Mouse (Mus musculus): ENCODE measurements around the gene Gpc3. TPM values are rescaled to one million over a fixed set of nuclear protein-coding genes. Genes with fewer than 3 reads are reported as not detected.
A peak's percentile ranks its signal among the peaks of the same experiment; 100 is the strongest.

Gpc3 gene
- total and polyA plus RNA-seq, 3 experiments: 11.9 to 14.8 (median 13.2) TPM

DNA sequence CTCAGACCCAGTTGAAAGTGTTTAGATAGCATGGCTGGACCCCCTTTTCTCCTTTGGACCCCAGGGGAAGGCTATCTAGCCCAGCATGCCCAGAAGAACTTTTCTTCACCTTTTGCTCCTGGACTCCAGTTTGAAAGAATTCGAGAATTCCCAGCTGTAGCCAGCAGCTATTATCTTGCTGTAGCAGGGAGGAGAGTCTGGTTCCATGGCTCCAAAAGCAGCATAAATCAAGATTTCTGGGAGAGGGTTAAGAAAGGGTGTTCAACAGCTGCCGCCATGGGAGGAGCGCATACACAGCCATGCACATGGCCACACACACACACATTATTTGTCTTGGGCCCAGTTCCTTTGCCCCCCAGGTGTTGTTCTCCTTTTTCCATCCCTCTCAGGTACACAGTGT is 4.1 kb upstream of the Gpc3 start:
- Histone ChIP-seq H3K4me1 (ENCODE audit: control insufficient read depth, insufficient read depth, low read length) (no peaks in the 10 kb centered on the region), H3K4me3 (no peak overlapping the region), H3K9ac (ENCODE audit: low read depth, low read length) (no peak overlapping the region), H3K79me2 (replicated peaks; ENCODE audit: control insufficient read depth, insufficient read depth, low read length) (no peaks in the 10 kb centered on the region), H3K27ac (no peak overlapping the region), H3K36me3 (ENCODE audit: control insufficient read depth, insufficient read depth, low read length) (no peaks in the 10 kb centered on the region), H3K27me3 (ENCODE audit: control insufficient read depth, insufficient read depth, low read length) (peaks cover 2% of the 10 kb centered on the region; the same call in 1 of the 2 replicates)
- WGBS: 73% methylated on average over 3 of the region's 3 CpGs
- TF ChIP-seq EP300 (IDR thresholded peaks at IDR 0.05; ENCODE audit: insufficient read depth, low read depth, low read length) (no peak), CTCF (IDR thresholded peaks at IDR 0.05) (no peak), POLR2A (IDR thresholded peaks at IDR 0.05; ENCODE audit: insufficient read depth, low read depth, low read length) (no peak)
- intact Hi-C loops (cut with DNase I): no loop called here
- DNase-seq: no peak

DNA sequence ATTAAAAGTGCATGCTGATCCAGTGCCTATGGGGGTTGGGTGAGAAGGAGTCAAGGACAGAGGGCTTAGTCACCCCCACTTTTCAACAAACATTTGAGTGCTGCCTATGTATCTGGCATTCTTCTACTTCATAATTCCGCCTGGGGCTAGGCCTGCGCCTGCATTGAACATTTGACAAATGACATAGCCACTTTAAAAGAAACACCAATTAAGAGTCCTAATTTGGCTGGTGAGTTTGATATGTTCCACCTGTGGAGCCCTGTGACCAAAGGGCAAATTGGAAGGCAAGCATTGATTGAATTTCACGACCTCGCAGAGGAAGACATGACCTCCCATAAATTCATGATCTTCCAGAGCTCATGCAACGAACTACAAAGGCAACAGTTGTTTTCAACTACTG is 2.4 kb upstream of the Gpc3 start:
- intact Hi-C loops (cut with DNase I): no loop called here

DNA sequence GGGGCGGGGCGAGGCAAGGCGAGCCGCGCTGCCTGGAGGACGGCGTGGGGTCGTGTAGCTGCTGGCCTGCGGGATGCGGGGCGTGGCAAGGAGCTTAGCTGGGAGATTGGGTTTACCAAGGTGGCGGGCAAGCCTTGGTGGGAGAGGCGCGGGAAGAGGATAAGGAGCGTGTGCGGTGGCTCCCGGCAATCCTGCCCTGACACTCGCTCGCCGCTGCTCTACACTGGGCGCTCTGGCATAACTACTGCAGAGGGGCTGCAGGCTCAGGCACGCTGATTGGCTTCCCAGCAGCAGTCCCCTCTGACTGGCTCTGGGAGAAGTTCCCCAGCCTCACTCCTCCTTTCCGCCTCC is 256 bp upstream of the Gpc3 start:
- H3K27ac ChIP-seq: no peak overlapping the region
- H3K9ac ChIP-seq (ENCODE audit: low read depth, low read length): no peak overlapping the region; the same call in 1 of the 2 replicates
- no peak for DNase-seq
- 17% methylated on average over 20 of the region's 23 CpGs for WGBS
- H3K27me3 ChIP-seq (ENCODE audit: control insufficient read depth, insufficient read depth, low read length): peaks cover 2% of the 10 kb centered on the region; the same call in 1 of the 2 replicates
- H3K4me3 ChIP-seq: peak overlapping the region; percentile 26; the same call in 1 of the 2 replicates
- intact Hi-C loops (cut with DNase I): no loop called here
- no peaks in the 10 kb centered on the region for H3K36me3 ChIP-seq (ENCODE audit: control insufficient read depth, insufficient read depth, low read length)
- H3K79me2 ChIP-seq (replicated peaks; ENCODE audit: control insufficient read depth, insufficient read depth, low read length): no peaks in the 10 kb centered on the region
- H3K4me1 ChIP-seq (ENCODE audit: control insufficient read depth, insufficient read depth, low read length): no peaks in the 10 kb centered on the region
- TF ChIP-seq CTCF (IDR thresholded peaks at IDR 0.05) (no peak), EP300 (IDR thresholded peaks at IDR 0.05; ENCODE audit: insufficient read depth, low read depth, low read length) (no peak), POLR2A (IDR thresholded peaks at IDR 0.05; ENCODE audit: insufficient read depth, low read depth, low read length) (no peak)

More for the DNA sequence above, 2.4 kb upstream of the Gpc3 start:
- TF ChIP-seq POLR2A (IDR thresholded peaks at IDR 0.05; ENCODE audit: insufficient read depth, low read depth, low read length) (no peak), EP300 (IDR thresholded peaks at IDR 0.05; ENCODE audit: insufficient read depth, low read depth, low read length) (no peak), CTCF (IDR thresholded peaks at IDR 0.05) (no peak)
- H3K9ac ChIP-seq (ENCODE audit: low read depth, low read length): no peak overlapping the region
- H3K4me1 ChIP-seq (ENCODE audit: control insufficient read depth, insufficient read depth, low read length): no peaks in the 10 kb centered on the region
- no peak overlapping the region for H3K4me3 ChIP-seq
- H3K27ac ChIP-seq: no peak overlapping the region
- H3K79me2 ChIP-seq (replicated peaks; ENCODE audit: control insufficient read depth, insufficient read depth, low read length): no peaks in the 10 kb centered on the region
- no peak for DNase-seq
- WGBS: 83% methylated on average over 5 of the region's 5 CpGs
- peaks cover 2% of the 10 kb centered on the region; the same call in 1 of the 2 replicates for H3K27me3 ChIP-seq (ENCODE audit: control insufficient read depth, insufficient read depth, low read length)
- no peaks in the 10 kb centered on the region for H3K36me3 ChIP-seq (ENCODE audit: control insufficient read depth, insufficient read depth, low read length)

DNA sequence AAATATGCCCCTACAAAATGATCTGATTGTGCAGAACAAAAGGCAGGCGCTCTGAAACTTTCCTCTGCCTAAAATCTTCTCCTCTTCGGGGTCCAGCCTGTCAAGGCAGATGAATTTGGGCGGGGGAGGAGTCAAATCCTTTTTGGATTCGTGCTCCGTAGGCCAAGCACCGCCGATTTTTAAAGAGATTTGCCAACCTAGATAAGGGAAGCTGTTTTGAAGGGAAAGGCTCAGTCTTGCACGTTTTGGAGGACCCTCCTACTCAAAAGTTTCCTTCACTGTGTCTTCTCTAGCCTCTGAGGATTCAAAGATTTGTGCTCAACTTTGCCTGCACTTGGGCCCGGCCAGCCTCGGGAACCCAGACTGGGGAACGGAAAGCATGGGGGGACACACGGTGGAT is 944 bp downstream of the Gpc3 start:
- no peaks in the 10 kb centered on the region for H3K36me3 ChIP-seq (ENCODE audit: control insufficient read depth, insufficient read depth, low read length)
- H3K4me1 ChIP-seq (ENCODE audit: control insufficient read depth, insufficient read depth, low read length): no peaks in the 10 kb centered on the region
- WGBS: 14% methylated on average over 12 of the region's 12 CpGs
- H3K27me3 ChIP-seq (ENCODE audit: control insufficient read depth, insufficient read depth, low read length): peaks cover 2% of the 10 kb centered on the region; the same call in 1 of the 2 replicates
- no peak overlapping the region for H3K9ac ChIP-seq (ENCODE audit: low read depth, low read length)
- DNase-seq: peak; percentile 2 to 16
- H3K79me2 ChIP-seq (replicated peaks; ENCODE audit: control insufficient read depth, insufficient read depth, low read length): no peaks in the 10 kb centered on the region
- intact Hi-C loops (cut with DNase I): no loop called here
- H3K4me3 ChIP-seq: no peak overlapping the region; the same call in 1 of the 2 replicates
- TF ChIP-seq EP300 (IDR thresholded peaks at IDR 0.05; ENCODE audit: insufficient read depth, low read depth, low read length) (no peak), POLR2A (IDR thresholded peaks at IDR 0.05; ENCODE audit: insufficient read depth, low read depth, low read length) (no peak), CTCF (IDR thresholded peaks at IDR 0.05) (no peak)
- no peak overlapping the region for H3K27ac ChIP-seq

DNA sequence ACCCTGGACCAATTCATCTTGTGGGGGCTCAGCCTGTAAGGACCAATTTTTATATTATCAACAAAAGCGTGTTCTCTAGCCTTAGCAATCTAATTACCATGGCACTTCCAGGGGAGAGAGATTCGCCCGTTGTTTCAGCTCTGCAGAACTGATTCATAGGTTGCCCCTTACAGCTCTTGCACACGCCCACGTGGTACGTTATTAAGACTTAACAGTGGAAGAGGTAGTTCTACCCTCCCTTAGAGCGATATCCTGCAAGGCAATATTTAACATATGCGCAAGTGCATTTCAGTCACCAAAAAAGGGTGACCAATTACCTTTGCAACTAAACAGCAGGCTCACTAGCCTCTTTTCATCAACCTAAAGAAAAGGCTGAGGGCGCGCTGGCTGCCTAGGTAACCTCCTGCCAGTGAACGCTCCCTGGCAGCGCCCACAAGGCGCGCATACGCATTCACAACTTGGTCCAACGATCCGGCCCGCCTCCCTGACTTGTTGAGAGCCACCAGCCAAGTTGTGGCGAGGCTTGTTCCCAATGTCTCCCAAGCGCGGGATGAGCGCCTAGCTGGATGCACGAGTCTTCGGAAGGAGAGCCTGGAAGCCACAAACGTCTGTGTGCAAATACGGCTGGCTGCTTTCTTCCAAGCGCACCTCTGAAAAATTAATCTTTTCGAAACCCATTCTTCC is 1.6 kb downstream of the Gpc3 start:
- H3K4me1 ChIP-seq (ENCODE audit: control insufficient read depth, insufficient read depth, low read length): no peaks in the 10 kb centered on the region
- DNase-seq: peak; percentile 4 to 17
- no peak for TF ChIP-seq CTCF (IDR thresholded peaks at IDR 0.05)
- TF ChIP-seq POLR2A (IDR thresholded peaks at IDR 0.05; ENCODE audit: insufficient read depth, low read depth, low read length): no peak
- no peak for TF ChIP-seq EP300 (IDR thresholded peaks at IDR 0.05; ENCODE audit: insufficient read depth, low read depth, low read length)
- H3K27ac ChIP-seq: no peak overlapping the region
- H3K27me3 ChIP-seq (ENCODE audit: control insufficient read depth, insufficient read depth, low read length): peaks cover 2% of the 10 kb centered on the region; the same call in 1 of the 2 replicates
- intact Hi-C loops (cut with DNase I): no loop called here
- no peak overlapping the region for H3K9ac ChIP-seq (ENCODE audit: low read depth, low read length)
- WGBS: 29% methylated on average over 28 of the region's 28 CpGs
- no peaks in the 10 kb centered on the region for H3K36me3 ChIP-seq (ENCODE audit: control insufficient read depth, insufficient read depth, low read length)
- no peaks in the 10 kb centered on the region for H3K79me2 ChIP-seq (replicated peaks; ENCODE audit: control insufficient read depth, insufficient read depth, low read length)
- H3K4me3 ChIP-seq: no peak overlapping the region; the same call in 1 of the 2 replicates

DNA sequence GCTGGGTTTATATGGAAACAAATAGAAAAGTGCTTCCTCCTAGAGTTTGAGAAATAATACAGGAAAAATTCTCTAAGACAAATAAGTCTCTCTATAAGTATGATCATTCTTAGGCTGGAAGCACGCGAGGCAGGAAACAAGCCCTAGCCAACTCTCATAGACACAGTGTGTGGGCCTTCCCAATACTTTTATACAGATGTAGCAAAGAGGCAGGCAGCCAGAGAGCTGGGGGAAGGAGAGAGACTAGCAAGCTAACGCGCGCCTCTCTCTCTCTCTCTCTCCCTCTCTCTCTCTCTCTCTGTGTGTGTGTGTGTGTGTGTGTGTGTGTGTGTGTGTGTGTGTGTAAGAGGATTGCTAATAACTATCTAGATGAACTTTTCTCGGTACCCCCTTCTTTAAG is 2.2 kb downstream of the Gpc3 start:
- H3K79me2 ChIP-seq (replicated peaks; ENCODE audit: control insufficient read depth, insufficient read depth, low read length): no peaks in the 10 kb centered on the region
- H3K9ac ChIP-seq (ENCODE audit: low read depth, low read length): no peak overlapping the region
- peaks cover 2% of the 10 kb centered on the region; the same call in 1 of the 2 replicates for H3K27me3 ChIP-seq (ENCODE audit: control insufficient read depth, insufficient read depth, low read length)
- TF ChIP-seq EP300 (IDR thresholded peaks at IDR 0.05; ENCODE audit: insufficient read depth, low read depth, low read length): no peak
- no peak for TF ChIP-seq POLR2A (IDR thresholded peaks at IDR 0.05; ENCODE audit: insufficient read depth, low read depth, low read length)
- TF ChIP-seq CTCF (IDR thresholded peaks at IDR 0.05): no peak
- DNase-seq: no peak
- WGBS: 66% methylated on average over 6 of the region's 6 CpGs
- no peak overlapping the region for H3K27ac ChIP-seq
- H3K4me1 ChIP-seq (ENCODE audit: control insufficient read depth, insufficient read depth, low read length): no peaks in the 10 kb centered on the region
- intact Hi-C loops (cut with DNase I): no loop called here
- no peak overlapping the region for H3K4me3 ChIP-seq
- no peaks in the 10 kb centered on the region for H3K36me3 ChIP-seq (ENCODE audit: control insufficient read depth, insufficient read depth, low read length)
